Mouse (Mus musculus) embryonic fibroblast, embryonic 13.5 days (primary cell): ENCODE data around the gene Syngr3.

ENCODE experiments used
- CTCF ChIP-seq: IDR thresholded peaks from 2 replicates; pipeline ENCODE4 v1.5.1; 2011; ENCODE audit warnings: mild to moderate bottlenecking, control low read depth, low read length, moderate library complexity, borderline replicate concordance; ENCODE audit not compliant: insufficient read depth
- POLR2A ChIP-seq: IDR thresholded peaks from 2 replicates; pipeline ENCODE4 v1.6.1; 2011; ENCODE audit warnings: low read depth, mild to moderate bottlenecking, control low read depth, low read length, moderate library complexity

GRCm38 (mm10) chr17:24715556-24715955 lies 25.8 kb upstream of the Syngr3 start:
- TF ChIP-seq POLR2A (no peak), CTCF (no peak)
